14 mouse cellular contexts compared by ENCODE assay signal in genomic region chr5:105346463-105346862, GRCm38 (mm10). TPM values are rescaled to one million over a fixed set of nuclear protein-coding genes. Genes with fewer than 3 reads are reported as not detected.
DNase-seq lines count a peak whose midpoint lies in the region; ATAC-seq lines count a peak whose summit lies in the region.
"Had no signal": no experiment of that assay in that cellular context is flagged by ENCODE, and none has a peak within 500 bp of the region (broad histone marks: within the 10 kb centered on the region; RNA-seq: fewer than 3 reads in every experiment).

No protein-coding gene starts in this region.

- no peak overlapping the region for H3K4me2 ChIP-seq in heart, embryonic 13.5 days
- no peak overlapping the region for H3K4me2 ChIP-seq in midbrain, embryonic 13.5 days (replicated peaks)
- no peak overlapping the region for H3K4me2 ChIP-seq in forebrain, embryonic 11.5 days (ENCODE audit: low read depth, low read length, severe bottlenecking)

- peak; percentile 58 for ATAC-seq in heart, embryonic 13.5 days (ENCODE audit: extremely low read depth, insufficient number of reproducible peaks, low FRiP score, low TSS enrichment)
- peak; percentile 61 for ATAC-seq in activated CD4-positive, CD25-positive, alpha-beta regulatory T cell, adult 4 months
- no peak for ATAC-seq in midbrain, embryonic 13.5 days
- ATAC-seq in forebrain, embryonic 11.5 days (replicated peaks; ENCODE audit: low FRiP score), result no peak

- H3K9me3 ChIP-seq in heart, embryonic 13.5 days, result no peaks in the 10 kb centered on the region
- H3K9me3 ChIP-seq in midbrain, embryonic 13.5 days, result no peaks in the 10 kb centered on the region
- H3K9me3 ChIP-seq in forebrain, embryonic 11.5 days (ENCODE audit: control insufficient read depth, low read length), result no peaks in the 10 kb centered on the region

- peak overlapping the region; percentile 70 for H3K27ac ChIP-seq in heart, embryonic 13.5 days (replicated peaks)
- no peak overlapping the region for H3K27ac ChIP-seq in midbrain, embryonic 13.5 days
- H3K27ac ChIP-seq in forebrain, embryonic 11.5 days (ENCODE audit: low read depth, low read length), result no peak overlapping the region

- no peak for DNase-seq in heart, adult 8-10 months (ENCODE audit: low spot score)
- DNase-seq in liver, result peak; percentile 21
- DNase-seq in lung, postnatal 4 days, result peak; percentile 9 to 25
- DNase-seq in forebrain, embryonic 11.5 days (ENCODE audit: low spot score), result no peak
- no peak for DNase-seq in kidney, postnatal 10 days
- DNase-seq: adrenal gland, postnatal 25 days; left cerebral cortex, postnatal 4 days had no signal

- H3K36me3 ChIP-seq in heart, embryonic 13.5 days, result no peaks in the 10 kb centered on the region
- no peaks in the 10 kb centered on the region for H3K36me3 ChIP-seq in midbrain, embryonic 13.5 days
- H3K36me3 ChIP-seq in forebrain, embryonic 11.5 days (ENCODE audit: control insufficient read depth, insufficient read depth, low read length), result no peaks in the 10 kb centered on the region

- H3K9ac ChIP-seq in heart, embryonic 13.5 days, result no peak overlapping the region
- H3K9ac ChIP-seq in midbrain, embryonic 13.5 days (replicated peaks), result no peak overlapping the region
- H3K9ac ChIP-seq in forebrain, embryonic 11.5 days (ENCODE audit: low read length), result no peak overlapping the region

- H3K4me1 ChIP-seq in heart, embryonic 13.5 days, result peaks cover 13% of the 10 kb centered on the region
- no peaks in the 10 kb centered on the region for H3K4me1 ChIP-seq in midbrain, embryonic 13.5 days (replicated peaks)
- no peaks in the 10 kb centered on the region for H3K4me1 ChIP-seq in forebrain, embryonic 11.5 days (replicated peaks; ENCODE audit: control insufficient read depth, insufficient read depth, low read length)

- H3K4me3 ChIP-seq in heart, embryonic 13.5 days, result no peak overlapping the region
- no peak overlapping the region for H3K4me3 ChIP-seq in midbrain, embryonic 13.5 days (replicated peaks)
- H3K4me3 ChIP-seq in forebrain, embryonic 11.5 days (ENCODE audit: low read depth, low read length), result no peak overlapping the region
- H3K4me3 ChIP-seq: myocyte had no signal

- no peaks in the 10 kb centered on the region for H3K27me3 ChIP-seq in heart, embryonic 13.5 days (replicated peaks)
- H3K27me3 ChIP-seq in midbrain, embryonic 13.5 days, result no peaks in the 10 kb centered on the region
- H3K27me3 ChIP-seq in forebrain, embryonic 11.5 days (ENCODE audit: control insufficient read depth, insufficient read depth, low read length), result no peaks in the 10 kb centered on the region

RNA-seq across cellular contexts. Expression of gene Gbp6, which starts 53.0 kb away (rescaled TPM):
- 1.5 and 1.8 TPM in 2 replicates for polyA plus RNA-seq in heart, embryonic 13.5 days (2015; fragmentation: Nextera tagmentation; extraction: Ambion mirVana)
- total RNA-seq in heart, adult 8-10 months (2022), result 10 to 100 TPM in 3 of 4 experiments, 1 to 10 TPM in 1; 8.9 to 41.6 (median 17.9) TPM
- 100 to 1,000 TPM; 128 to 168 TPM for polyA plus RNA-seq in activated CD4-positive, CD25-positive, alpha-beta regulatory T cell, adult 4 months (2017; shearing (Covaris generic))
- 2.0 and 2.7 TPM in 2 replicates for polyA plus RNA-seq in midbrain, embryonic 13.5 days (2015; fragmentation: Nextera tagmentation; extraction: Ambion mirVana)
- 0.08 and 0.17 TPM in 2 replicates for polyA plus RNA-seq in forebrain, embryonic 11.5 days (2014; fragmentation: Nextera tagmentation; extraction: Ambion mirVana)
- total RNA-seq: ES-E14 had no signal

RNA-seq across cellular contexts. Expression of gene Gm43302, which starts 53.0 kb away (rescaled TPM):
- 0.05 and 0.17 TPM in 2 replicates for polyA plus RNA-seq in heart, embryonic 13.5 days (2015; fragmentation: Nextera tagmentation; extraction: Ambion mirVana)
- total RNA-seq in heart, adult 8-10 months (2022), result 1 to 10 TPM in 1 of 4 experiments, under 1 TPM in 2, not detected in 1; 0.31 to 3.6 (median 0.71) TPM
- 1 to 10 TPM in 1 of 2 experiments, not detected in 1; 2.6 TPM for polyA plus RNA-seq in activated CD4-positive, CD25-positive, alpha-beta regulatory T cell, adult 4 months (2017; shearing (Covaris generic))
- polyA plus RNA-seq in midbrain, embryonic 13.5 days (2015; fragmentation: Nextera tagmentation; extraction: Ambion mirVana), result 0.50 TPM in 1 of 2 replicates, not detected in the other
- not detected in 2 replicates for polyA plus RNA-seq in forebrain, embryonic 11.5 days (2014; fragmentation: Nextera tagmentation; extraction: Ambion mirVana)
- total RNA-seq: common myeloid progenitor, adult 5-6 weeks; ES-E14 had no signal
- polyA plus RNA-seq: kidney, embryonic 16.5 days had no signal

Comparison
In these comparisons a context has a peak if more than half of its experiments do, and no peak if none do; other contexts are left out.
1. ATAC-seq: peak in heart, embryonic 13.5 days (single experiment) and activated CD4-positive, CD25-positive, alpha-beta regulatory T cell, adult 4 months (single experiment); none in midbrain, embryonic 13.5 days (single experiment) and forebrain, embryonic 11.5 days (single experiment).
2. DNase-seq: peak in liver (single experiment) and lung, postnatal 4 days (2 of 2); none in heart, adult 8-10 months (single experiment), forebrain, embryonic 11.5 days (single experiment) and kidney, postnatal 10 days (single experiment).
3. RNA of gene Gbp6, which starts 53.0 kb away (polyA plus RNA-seq): 128 to 168 TPM in activated CD4-positive, CD25-positive, alpha-beta regulatory T cell, adult 4 months; 2.0 to 2.7 TPM in midbrain, embryonic 13.5 days, 1.5 to 1.8 TPM in heart, embryonic 13.5 days and 0.08 to 0.17 TPM in forebrain, embryonic 11.5 days; every median in the first group is over 10 times any median in the second.